Mouse (Mus musculus): ENCODE data around the gene Zmynd12.

Zmynd12 gene

DNA sequence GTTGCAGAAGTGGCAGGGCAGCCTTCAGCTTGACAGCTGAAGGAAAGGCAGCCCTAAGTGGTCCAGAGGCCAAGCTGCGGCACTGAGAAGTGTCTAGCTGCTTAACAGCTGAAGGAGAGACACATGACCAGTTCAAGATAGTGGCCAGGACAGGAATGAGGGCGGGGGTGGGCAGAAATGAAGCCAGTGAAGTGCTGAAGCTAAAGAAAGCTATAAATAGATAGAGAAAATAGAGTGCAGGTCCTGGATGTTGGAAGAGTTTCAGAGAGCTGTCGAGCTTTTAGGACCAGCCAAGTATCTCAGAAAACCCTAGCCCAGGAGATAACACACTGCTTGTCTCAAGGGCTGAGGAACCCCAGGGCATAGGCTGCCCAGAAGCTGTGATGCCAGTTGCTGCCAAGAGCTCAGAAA is 90.1 kb downstream of the Zmynd12 start:
- no peak for DNase-seq (ENCODE audit: low spot score in 2 of 2)

All from natural killer cell, adult 2 months (primary cell).